Mouse (Mus musculus): ENCODE measurements around the gene Gng7.
"Not testable (repeated sequence)": the region's sequence is repeated elsewhere in the genome, so short reads cannot be mapped to it uniquely, and the experiment has no call there.

Gene Gng7

DNA sequence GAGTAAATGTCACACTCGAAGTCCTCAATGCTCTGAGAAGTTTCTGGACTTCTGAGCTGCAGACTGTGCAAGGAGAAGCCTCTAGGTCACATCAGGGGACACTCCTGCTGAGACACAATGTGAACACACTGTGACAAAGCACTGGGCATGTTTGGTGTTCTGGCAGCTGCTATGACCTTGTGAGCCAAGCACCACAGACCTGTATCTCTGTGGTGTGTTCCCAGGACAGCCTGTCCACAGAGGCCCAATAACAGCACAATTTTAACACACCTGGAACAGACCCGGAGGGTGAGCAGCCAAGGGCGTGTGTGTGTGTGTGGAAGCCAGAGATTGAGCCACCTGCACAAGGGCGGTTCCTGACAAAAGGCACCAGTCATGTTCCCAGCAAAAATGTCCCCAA is 20.1 kb downstream of the Gng7 start:
- no peak for DNase-seq (ENCODE audit: low read depth)

GRCm38 (mm10) chr10:80993276-80993675 is 21.5 kb downstream of the Gng7 start:
- no peak for DNase-seq (ENCODE audit: low read depth)

DNA sequence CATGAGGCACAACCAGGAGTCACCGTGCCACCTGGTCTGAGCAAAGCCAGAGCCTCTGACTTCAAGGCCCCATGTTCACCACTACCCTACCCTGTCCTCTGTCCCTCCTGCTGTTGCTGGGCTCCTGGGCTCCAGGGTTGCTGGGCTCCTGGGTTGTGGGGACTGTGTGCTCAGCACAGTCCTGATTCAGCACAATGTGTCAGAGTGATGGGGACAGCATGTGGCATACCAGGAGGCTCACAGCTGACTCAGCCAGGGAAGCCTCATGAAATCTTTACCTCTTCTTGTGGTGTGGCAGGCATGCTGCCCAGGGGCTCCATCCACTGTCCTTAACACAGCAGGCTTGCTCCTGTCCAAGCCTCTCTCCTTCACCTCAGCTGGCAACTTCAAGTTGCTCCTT is 22.8 kb downstream of the Gng7 start:
- DNase-seq (ENCODE audit: low read depth) = no peak

- DNase-seq (ENCODE audit: low read depth) = no peak
These were observed 23.7 kb downstream of the Gng7 start for GRCm38 (mm10) chr10:80991007-80991406.

GRCm38 (mm10) chr10:80990406-80990805 is 24.3 kb downstream of the Gng7 start:
- no peak for DNase-seq (ENCODE audit: low read depth)

GRCm38 (mm10) chr10:80989854-80990253 is 24.9 kb downstream of the Gng7 start:
- DNase-seq (ENCODE audit: low read depth) = not testable (repeated sequence)

DNA sequence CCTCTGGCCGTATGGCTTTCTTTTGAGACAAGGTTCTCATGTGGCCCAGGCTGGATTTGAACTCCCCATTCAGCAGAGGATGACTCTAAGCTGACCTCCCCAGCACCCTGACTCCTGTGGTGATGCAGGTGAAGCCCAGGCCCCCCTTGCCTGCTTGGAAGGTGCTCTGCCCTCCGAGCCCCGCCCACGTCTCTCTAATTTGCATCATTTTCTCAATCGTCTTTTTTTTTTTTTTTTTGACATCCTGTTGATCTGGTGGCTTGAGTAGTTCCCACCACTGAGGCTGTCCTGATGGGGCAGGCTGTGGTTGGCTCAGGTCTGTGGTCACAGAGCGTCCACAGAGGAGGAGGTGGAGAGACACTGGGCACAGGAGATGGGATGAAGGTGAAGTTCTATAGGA is 25.3 kb downstream of the Gng7 start:
- DNase-seq (ENCODE audit: low read depth) = no peak

GRCm38 (mm10) chr10:80987709-80988441 is 26.9 kb downstream of the Gng7 start:
- DNase-seq (ENCODE audit: low read depth) = peak; percentile 64

DNA sequence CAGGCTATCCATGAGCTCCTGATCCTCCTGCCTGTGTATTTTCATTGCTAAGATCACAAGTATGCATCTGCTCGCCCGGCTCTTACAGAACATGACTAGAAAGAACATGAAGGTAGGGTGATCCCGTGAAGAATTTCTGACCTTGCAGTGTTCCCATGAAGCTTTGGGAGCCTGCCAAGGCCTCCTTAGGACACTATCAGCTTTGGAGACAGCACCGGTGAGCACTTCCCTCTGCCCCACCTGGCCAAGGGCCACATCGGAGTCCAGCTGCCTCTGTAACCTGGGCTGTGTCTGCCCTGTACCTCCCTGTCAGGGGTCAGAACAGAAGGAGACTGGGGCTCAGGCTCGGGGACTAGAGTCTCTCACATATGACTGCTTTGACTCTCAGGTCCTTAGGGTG is 28.0 kb downstream of the Gng7 start:
- no peak for DNase-seq (ENCODE audit: low read depth)

- DNase-seq (ENCODE audit: low read depth) = no peak
These were observed 28.6 kb downstream of the Gng7 start for GRCm38 (mm10) chr10:80985970-80986701.

- DNase-seq (ENCODE audit: low read depth) = no peak
These were observed 29.3 kb downstream of the Gng7 start for GRCm38 (mm10) chr10:80985241-80985969.

- DNase-seq (ENCODE audit: low read depth) = no peak
These were observed 30.5 kb downstream of the Gng7 start for GRCm38 (mm10) chr10:80984223-80984622.

- no peak for DNase-seq (ENCODE audit: low read depth)
These were observed 32.4 kb downstream of the Gng7 start for GRCm38 (mm10) chr10:80982381-80982780.

DNA sequence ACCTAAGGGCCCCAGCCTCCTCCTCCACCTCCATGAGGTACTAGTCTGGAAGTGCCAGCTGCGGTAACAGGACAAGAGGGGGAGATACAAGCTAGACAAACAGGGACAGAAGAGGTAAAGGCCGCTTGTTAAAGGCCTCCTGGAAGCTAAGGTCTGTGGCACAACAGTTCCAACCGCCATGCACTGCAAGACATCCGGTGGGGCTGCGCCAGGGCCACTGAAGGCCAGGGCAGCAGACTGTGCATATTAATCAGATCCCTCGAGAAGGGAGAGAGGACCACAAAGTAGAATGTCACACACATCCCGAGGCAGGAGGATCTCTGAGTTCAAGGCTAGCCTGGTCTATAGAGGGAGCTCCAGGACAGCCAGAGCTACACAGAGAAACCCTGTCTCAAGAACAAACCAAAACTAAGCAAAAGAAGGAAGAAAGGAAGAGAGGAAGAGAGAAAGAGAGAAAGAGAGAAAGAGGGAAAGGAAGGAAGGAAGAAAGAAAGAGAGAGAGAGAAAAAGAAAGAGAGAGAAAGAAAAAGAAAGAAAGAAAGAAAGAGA is 33.1 kb downstream of the Gng7 start:
- no peak for DNase-seq (ENCODE audit: low read depth)

- DNase-seq (ENCODE audit: low read depth) = no peak
These were observed 39.3 kb downstream of the Gng7 start for GRCm38 (mm10) chr10:80975478-80975877.

DNA sequence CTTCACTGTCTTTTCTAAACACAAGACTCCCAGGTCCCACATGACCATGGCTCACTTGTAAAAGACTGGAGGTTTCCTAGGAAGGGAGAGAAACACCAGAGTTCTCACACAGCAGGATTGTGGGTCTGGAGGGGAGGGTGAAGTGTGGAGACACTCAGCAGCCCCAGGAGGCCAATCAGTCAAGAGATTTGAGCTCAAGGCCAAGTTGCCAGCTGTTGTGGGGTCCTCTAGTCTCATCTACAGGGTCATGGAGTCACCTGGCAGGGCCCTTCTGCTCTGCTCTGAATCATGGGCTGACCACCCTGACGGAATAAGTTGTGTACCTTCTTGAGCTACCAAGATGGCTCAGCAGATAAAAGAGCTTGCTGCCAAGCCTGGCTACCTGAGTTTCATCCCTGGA is 41.0 kb downstream of the Gng7 start:
- DNase-seq (ENCODE audit: low read depth) = no peak

- DNase-seq (ENCODE audit: low read depth) = no peak
These were observed 42.4 kb downstream of the Gng7 start for GRCm38 (mm10) chr10:80972071-80972987.

DNA sequence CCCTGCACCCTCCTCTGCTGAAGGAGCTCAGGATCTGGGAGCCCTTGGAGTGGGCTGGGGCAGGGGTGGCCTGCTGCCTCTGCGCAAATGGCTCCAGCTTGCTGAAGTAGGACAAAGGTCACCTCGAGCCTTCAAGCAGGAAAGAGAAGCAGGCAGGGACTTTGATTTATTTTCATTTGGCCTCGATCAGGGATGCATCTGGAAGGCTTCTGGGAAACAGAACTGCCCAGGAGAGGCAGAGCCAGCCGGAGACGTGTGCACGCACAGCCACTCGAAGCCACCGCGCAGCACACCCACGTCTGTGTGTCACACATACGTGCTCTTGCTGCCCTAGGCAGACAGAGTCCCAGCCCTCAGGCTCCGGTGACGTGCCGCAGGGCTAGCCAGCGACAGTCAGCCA is 43.2 kb downstream of the Gng7 start:
- DNase-seq (ENCODE audit: low read depth) = no peak

DNA sequence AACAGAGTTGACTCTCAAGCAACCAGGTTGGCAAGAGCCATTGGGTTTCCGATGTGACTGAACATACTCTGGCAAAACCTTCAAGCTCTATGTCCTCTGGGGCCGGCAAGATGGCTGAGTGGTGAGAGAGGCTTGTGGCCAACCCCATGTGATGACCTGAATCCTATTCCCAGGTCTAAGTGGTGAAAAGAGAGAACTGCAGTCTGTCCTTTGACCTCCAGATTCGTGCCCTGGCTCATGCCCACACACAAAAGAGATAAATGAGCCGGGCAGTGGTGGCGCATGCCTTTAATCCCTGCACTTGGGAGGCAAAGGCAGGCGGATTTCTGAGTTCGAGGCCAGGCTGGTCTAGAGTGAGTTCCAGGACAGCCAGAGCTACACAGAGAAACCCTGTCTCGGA is 44.6 kb downstream of the Gng7 start:
- no peak for DNase-seq (ENCODE audit: low read depth)

DNA sequence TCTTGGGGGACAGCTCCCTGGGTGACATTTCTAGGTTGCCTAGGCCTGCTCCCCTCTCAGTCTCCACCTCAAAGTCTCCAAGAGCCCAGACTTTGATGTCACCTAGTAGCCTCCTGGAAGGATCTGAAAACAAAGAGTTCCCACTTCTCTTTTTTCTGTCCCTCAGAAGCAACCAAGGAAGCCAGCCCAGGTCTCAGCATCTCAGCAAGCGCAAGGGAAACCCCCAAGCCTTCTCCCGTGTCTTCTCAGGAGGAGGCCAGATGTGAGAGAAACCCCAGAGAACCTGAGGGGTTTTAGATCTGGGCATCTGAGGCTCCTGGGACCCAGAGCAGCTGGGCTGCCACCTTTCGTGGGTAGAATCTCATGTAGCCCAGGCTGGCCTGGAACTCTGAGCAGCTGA is 45.4 kb downstream of the Gng7 start:
- DNase-seq (ENCODE audit: low read depth) = no peak

- DNase-seq (ENCODE audit: low read depth) = no peak
These were observed 46.6 kb downstream of the Gng7 start for GRCm38 (mm10) chr10:80968106-80968505.
